8 mouse cellular contexts compared by ENCODE assay signal in genomic region chr13:32312663-32313062, GRCm38 (mm10). TPM values are rescaled to one million over a fixed set of nuclear protein-coding genes. Genes with fewer than 3 reads are reported as not detected.
DNase-seq lines count a peak whose midpoint lies in the region; ATAC-seq and TF ChIP-seq lines count a peak whose summit lies in the region.

No protein-coding gene starts in this region.

- no peaks in the 10 kb centered on the region for H3K9me3 ChIP-seq in kidney, embryonic 14.5 days (ENCODE audit: control insufficient read depth, low read length)
- H3K9me3 ChIP-seq in ES-Bruce4 (replicated peaks; ENCODE audit: control insufficient read depth, insufficient read depth, low read length, poor library complexity, severe bottlenecking) = no peaks in the 10 kb centered on the region

- H3K27ac ChIP-seq in kidney, embryonic 14.5 days (ENCODE audit: low read depth, low read length) = no peak overlapping the region
- no peak overlapping the region for H3K27ac ChIP-seq in ES-Bruce4 (ENCODE audit: insufficient read depth, low read length)
- H3K27ac ChIP-seq in cerebellum, adult 2 months (ENCODE audit: insufficient read depth, low read length) = no peak overlapping the region

- TF ChIP-seq CTCF in ES-Bruce4 (IDR thresholded peaks at IDR 0.05; ENCODE audit: low read depth, low read length) = peak; percentile 13
- peak; percentile 55 for TF ChIP-seq CTCF in cerebellum, adult 2 months (IDR thresholded peaks at IDR 0.05; ENCODE audit: borderline replicate concordance, insufficient read depth, low read depth, low read length)

- peak; percentile 38 for DNase-seq in kidney, adult 11 months
- DNase-seq in cerebellum, adult 2 months = peak in 1 of 2 experiments; percentile 22
- DNase-seq in gastrocnemius, postnatal 25 days = peak; percentile 25
- DNase-seq in layer of hippocampus, postnatal 10 days (ENCODE audit: low spot score in 2 of 2) = peak; percentile 29 to 45
- DNase-seq in natural killer cell, adult 2 months (ENCODE audit: low spot score in 2 of 2) = peak; percentile 30 to 50
- peak; percentile 60 for DNase-seq in thymus, postnatal 25 days

- no peak overlapping the region for H3K4me2 ChIP-seq in kidney, embryonic 14.5 days (replicated peaks; ENCODE audit: low read depth, low read length)

- no peaks in the 10 kb centered on the region for H3K36me3 ChIP-seq in kidney, embryonic 14.5 days (ENCODE audit: control insufficient read depth, insufficient read depth, low read length)
- H3K36me3 ChIP-seq in ES-Bruce4 (ENCODE audit: control insufficient read depth, insufficient read depth, low read length, poor library complexity, severe bottlenecking) = no peaks in the 10 kb centered on the region

- WGBS in kidney, embryonic 14.5 days = 76% methylated on average over 3 of the region's 3 CpGs
- WGBS in cerebellum, adult 2 months = 66% methylated on average over 3 of the region's 3 CpGs

- no peak overlapping the region for H3K9ac ChIP-seq in kidney, embryonic 14.5 days (ENCODE audit: low read depth, low read length)
- no peak overlapping the region for H3K9ac ChIP-seq in ES-Bruce4 (ENCODE audit: low read depth, poor library complexity, severe bottlenecking)

- H3K4me3 ChIP-seq in kidney, embryonic 14.5 days (ENCODE audit: low read length) = no peak overlapping the region
- H3K4me3 ChIP-seq in ES-Bruce4 (ENCODE audit: low read depth, low read length) = no peak overlapping the region
- H3K4me3 ChIP-seq in cerebellum, adult 2 months (replicated peaks; ENCODE audit: insufficient read depth, low read depth, low read length) = no peak overlapping the region

- no peak for TF ChIP-seq EP300 in ES-Bruce4 (IDR thresholded peaks at IDR 0.05; ENCODE audit: insufficient read depth, low read depth, low read length)

- no peak for ATAC-seq in kidney, embryonic 14.5 days (ENCODE audit: low FRiP score, low TSS enrichment)

- H3K27me3 ChIP-seq in kidney, embryonic 14.5 days (ENCODE audit: control insufficient read depth, insufficient read depth, low read length) = no peaks in the 10 kb centered on the region
- no peaks in the 10 kb centered on the region for H3K27me3 ChIP-seq in ES-Bruce4 (ENCODE audit: control insufficient read depth, insufficient read depth, low read length, poor library complexity, severe bottlenecking)
- no peaks in the 10 kb centered on the region for H3K27me3 ChIP-seq in cerebellum, adult 2 months (ENCODE audit: control insufficient read depth, insufficient read depth, low read length)

- no peaks in the 10 kb centered on the region for H3K4me1 ChIP-seq in kidney, embryonic 14.5 days (ENCODE audit: control insufficient read depth, insufficient read depth, low read length)
- no peaks in the 10 kb centered on the region for H3K4me1 ChIP-seq in ES-Bruce4 (ENCODE audit: control insufficient read depth, insufficient read depth, low read length)
- H3K4me1 ChIP-seq in cerebellum, adult 2 months (ENCODE audit: control insufficient read depth, insufficient read depth, low read length) = no peaks in the 10 kb centered on the region

- no peak for TF ChIP-seq POLR2A in ES-Bruce4 (IDR thresholded peaks at IDR 0.05; ENCODE audit: insufficient read depth, low read length)
- TF ChIP-seq POLR2A in cerebellum, adult 2 months (IDR thresholded peaks at IDR 0.05; ENCODE audit: borderline replicate concordance, insufficient read depth, low read length) = no peak

RNA-seq across cellular contexts. Expression of gene Gmds, which starts 25.9 kb away (rescaled TPM):
- 31.9 and 38.6 TPM in 2 replicates for polyA plus RNA-seq in kidney, embryonic 14.5 days (2014; fragmentation: Nextera tagmentation; extraction: Ambion mirVana)
- 10.6 and 12.5 TPM in 2 replicates for polyA plus RNA-seq in ES-Bruce4 (2011; ENCODE audit: insufficient read depth, insufficient read length, low read depth, missing spikeins)
- polyA plus RNA-seq in cerebellum, adult 2 months (2012; rRNA removed) = 11.5 and 12.3 TPM in 2 replicates
- 1 to 10 TPM; 1.9 to 2.3 TPM for total RNA-seq in gastrocnemius, postnatal 25 days (2021)
- 10 to 100 TPM; 19.4 to 21.1 TPM for total RNA-seq in layer of hippocampus, postnatal 10 days (2021)
